9 mouse cellular contexts compared by ENCODE assay signal in the genomic region with DNA sequence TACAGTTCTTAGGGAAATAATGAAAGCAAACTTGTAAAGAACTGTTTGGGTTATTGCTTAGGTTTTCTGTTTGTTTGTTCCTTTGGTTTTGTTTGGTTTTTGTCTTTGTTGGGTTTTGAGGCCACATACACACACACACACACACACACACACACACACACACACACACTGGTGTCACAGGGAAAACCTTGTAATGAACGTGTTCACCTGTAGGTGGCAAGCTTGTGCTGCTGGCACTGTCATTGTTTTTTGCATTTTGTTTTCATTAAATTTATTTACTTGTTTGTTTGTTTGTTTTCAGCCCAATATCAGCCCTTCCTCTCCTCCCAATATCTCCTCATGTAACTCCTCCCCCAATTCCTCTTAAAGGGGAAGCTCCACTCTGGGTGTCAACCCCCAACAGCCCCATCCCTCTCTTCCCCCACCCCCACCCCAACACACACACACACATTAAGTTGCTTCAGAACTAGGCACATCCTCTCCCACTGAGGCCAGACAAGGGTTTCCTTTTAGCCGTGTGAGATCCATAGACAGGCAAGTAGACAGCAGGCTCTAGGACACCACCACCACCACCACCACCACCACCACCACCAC. TPM values are rescaled to one million over a fixed set of nuclear protein-coding genes. Genes with fewer than 3 reads are reported as not detected.
A peak's percentile ranks its signal among the peaks of the same experiment; 100 is the strongest.
DNase-seq lines count a peak whose midpoint lies in the region; ATAC-seq and TF ChIP-seq lines count a peak whose summit lies in the region.
"Had no signal": no experiment of that assay in that cellular context is flagged by ENCODE, and none has a peak within 500 bp of the region (broad histone marks: within the 10 kb centered on the region; RNA-seq: fewer than 3 reads in every experiment).

No protein-coding gene starts in this region.

- H3K4me2 ChIP-seq in lung, embryonic 14.5 days, result no peak overlapping the region
- H3K4me2 ChIP-seq in neural tube, embryonic 14.5 days (ENCODE audit: low read depth, low read length), result no peak overlapping the region
- H3K4me2 ChIP-seq: lung, embryonic 15.5 days had no signal

- no peak overlapping the region for H3K27ac ChIP-seq in lung, embryonic 14.5 days (ENCODE audit: low read depth)
- no peak overlapping the region for H3K27ac ChIP-seq in neural tube, embryonic 14.5 days (ENCODE audit: low read depth, low read length)
- H3K27ac ChIP-seq: lung, embryonic 15.5 days had no signal

- H3K4me1 ChIP-seq in lung, embryonic 14.5 days (ENCODE audit: insufficient read depth), result no peaks in the 10 kb centered on the region
- H3K4me1 ChIP-seq in neural tube, embryonic 14.5 days (ENCODE audit: control insufficient read depth, insufficient read depth, low read length), result no peaks in the 10 kb centered on the region
- H3K4me1 ChIP-seq: lung, embryonic 15.5 days had no signal

- no peaks in the 10 kb centered on the region for H3K36me3 ChIP-seq in lung, embryonic 14.5 days (ENCODE audit: insufficient read depth)
- no peaks in the 10 kb centered on the region for H3K36me3 ChIP-seq in neural tube, embryonic 14.5 days (ENCODE audit: control insufficient read depth, insufficient read depth, low read length)
- H3K36me3 ChIP-seq: lung, embryonic 15.5 days had no signal

- ATAC-seq in lung, embryonic 14.5 days (ENCODE audit: insufficient read depth), result no peak
- peak; percentile 17; the same call in 1 of the 2 replicates for ATAC-seq in neural tube, embryonic 14.5 days (ENCODE audit: low read depth)

- DNase-seq in embryo, embryonic 10 days (ENCODE audit: low spot score), result peak; percentile 39
- no peak for DNase-seq in embryo, embryonic 9.5 days (ENCODE audit: extremely low spot score)
- peak; percentile 30 for DNase-seq in lung, embryonic 14.5 days
- no peak for DNase-seq in lung, postnatal 25 days (ENCODE audit: low spot score)
- peak; percentile 25 for DNase-seq in embryo, embryonic 11 days
- no peak for DNase-seq in right cerebral cortex, postnatal 10 days (ENCODE audit: low spot score in 2 of 2)
- DNase-seq in c-Kit-positive CD71-positive TER-119-positive erythroid progenitor cells, embryonic 14.5 days (ENCODE audit: low spot score), result no peak

- no peak overlapping the region for H3K9ac ChIP-seq in lung, embryonic 14.5 days
- H3K9ac ChIP-seq in neural tube, embryonic 14.5 days (replicated peaks; ENCODE audit: low read depth, low read length), result no peak overlapping the region
- H3K9ac ChIP-seq: lung, embryonic 15.5 days had no signal

- WGBS in lung, embryonic 14.5 days, result 20% methylated on average over 2 of the region's 2 CpGs
- WGBS in neural tube, embryonic 14.5 days, result 19% methylated on average over 2 of the region's 2 CpGs

- TF ChIP-seq CTCF in lung, embryonic 14.5 days (IDR thresholded peaks at IDR 0.05; ENCODE audit: low read depth), result peak; percentile 57

- H3K4me3 ChIP-seq in lung, embryonic 14.5 days (ENCODE audit: low read depth, low read length), result no peak overlapping the region
- no peak overlapping the region for H3K4me3 ChIP-seq in neural tube, embryonic 14.5 days (ENCODE audit: low read depth, low read length)
- H3K4me3 ChIP-seq: lung, embryonic 15.5 days had no signal

- no peaks in the 10 kb centered on the region for H3K9me3 ChIP-seq in lung, embryonic 14.5 days (ENCODE audit: low read depth, low read length)
- H3K9me3 ChIP-seq in neural tube, embryonic 14.5 days (ENCODE audit: control insufficient read depth, low read length), result no peaks in the 10 kb centered on the region
- H3K9me3 ChIP-seq: lung, embryonic 15.5 days had no signal

- no peaks in the 10 kb centered on the region for H3K27me3 ChIP-seq in lung, embryonic 14.5 days (ENCODE audit: insufficient read depth, low read length)
- H3K27me3 ChIP-seq in neural tube, embryonic 14.5 days (ENCODE audit: control insufficient read depth, insufficient read depth, low read length), result no peaks in the 10 kb centered on the region
- H3K27me3 ChIP-seq: lung, embryonic 15.5 days had no signal

RNA-seq across cellular contexts. Expression of a gene that starts 13.0 kb away (rescaled TPM):
- polyA plus RNA-seq in lung, embryonic 14.5 days (2014; fragmentation: Nextera tagmentation; extraction: Ambion mirVana), result 0.04 and 0.05 TPM in 2 replicates
- 1.8 and 2.0 TPM in 2 replicates for polyA plus RNA-seq in neural tube, embryonic 14.5 days (2014; fragmentation: Nextera tagmentation; extraction: Ambion mirVana)
- polyA plus RNA-seq: lung, embryonic 15.5 days had no signal

Comparison
In these comparisons a context has a peak if more than half of its experiments do, and no peak if none do; other contexts are left out.
1. DNase-seq: peak in embryo, embryonic 10 days (single experiment), lung, embryonic 14.5 days (single experiment) and embryo, embryonic 11 days (single experiment); none in embryo, embryonic 9.5 days (single experiment), lung, postnatal 25 days (single experiment), right cerebral cortex, postnatal 10 days (0 of 2) and c-Kit-positive CD71-positive TER-119-positive erythroid progenitor cells, embryonic 14.5 days (single experiment).